Mouse (Mus musculus): Measurements from ENCODE around the gene Peli2. TPM values are rescaled to one million over a fixed set of nuclear protein-coding genes. Genes with fewer than 3 reads are reported as not detected.

The Peli2 gene
- polyA plus RNA-seq, 1 experiment, result 18.7 TPM

DNA sequence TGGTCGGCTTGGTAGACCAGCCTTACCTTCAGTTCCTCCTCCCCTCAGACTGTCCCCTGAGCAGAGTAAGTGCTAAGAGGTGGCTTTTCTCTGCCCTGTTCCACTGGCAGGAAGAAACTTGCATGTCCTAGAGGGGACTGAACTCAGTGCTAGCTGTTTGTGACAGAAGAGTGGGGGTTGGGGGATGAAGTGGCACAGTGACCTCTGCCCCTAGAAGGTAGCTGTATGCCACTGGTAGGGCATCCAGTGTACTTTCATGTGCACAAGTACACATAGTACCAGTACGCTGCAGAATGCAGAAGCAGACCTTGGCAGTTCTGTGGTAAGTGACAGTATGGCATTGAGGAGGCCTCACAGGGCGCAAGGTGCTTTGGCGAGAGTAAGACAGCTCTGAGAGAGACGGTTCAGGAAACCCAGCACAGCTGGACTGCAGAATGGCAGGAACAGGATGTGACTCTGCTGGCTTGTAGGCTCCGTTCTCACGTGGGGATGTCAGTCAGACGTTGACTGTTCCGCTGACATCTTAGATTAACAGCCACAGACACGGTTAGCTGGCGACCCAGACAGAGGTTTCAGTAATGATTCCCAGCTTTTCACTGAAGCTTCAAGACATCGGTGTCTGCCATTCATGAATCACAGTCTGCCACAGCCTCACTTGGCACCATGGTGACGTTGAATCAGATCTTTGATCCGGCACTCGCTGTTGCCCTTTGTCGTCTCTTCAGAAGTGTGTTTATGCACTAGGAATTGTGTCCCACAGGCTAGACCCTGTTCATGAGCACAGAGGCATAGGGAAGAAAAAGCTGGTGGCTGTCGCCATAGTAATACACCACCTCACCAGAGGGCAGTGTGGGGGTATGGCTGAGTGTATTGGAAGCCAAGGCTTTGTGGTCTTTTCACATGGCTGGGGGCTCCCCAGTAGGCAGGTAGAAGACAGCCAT lies 81.7 kb downstream of the Peli2 start:
- WGBS, result 47% methylated on average over 17 of the region's 17 CpGs
- no peak for DNase-seq
- TF ChIP-seq CTCF (IDR thresholded peaks at IDR 0.05; ENCODE audit: insufficient read depth, low read length), result no peak
- no peak for TF ChIP-seq POLR2A (IDR thresholded peaks at IDR 0.05; ENCODE audit: borderline replicate concordance, extremely low read depth, low read depth, low read length)
- Histone ChIP-seq H3K4me1 (ENCODE audit: control insufficient read depth, insufficient read depth, low read length) (peaks cover 8% of the 10 kb centered on the region), H3K4me3 (replicated peaks; ENCODE audit: extremely low read depth, low read depth, low read length) (no peak overlapping the region)

DNA sequence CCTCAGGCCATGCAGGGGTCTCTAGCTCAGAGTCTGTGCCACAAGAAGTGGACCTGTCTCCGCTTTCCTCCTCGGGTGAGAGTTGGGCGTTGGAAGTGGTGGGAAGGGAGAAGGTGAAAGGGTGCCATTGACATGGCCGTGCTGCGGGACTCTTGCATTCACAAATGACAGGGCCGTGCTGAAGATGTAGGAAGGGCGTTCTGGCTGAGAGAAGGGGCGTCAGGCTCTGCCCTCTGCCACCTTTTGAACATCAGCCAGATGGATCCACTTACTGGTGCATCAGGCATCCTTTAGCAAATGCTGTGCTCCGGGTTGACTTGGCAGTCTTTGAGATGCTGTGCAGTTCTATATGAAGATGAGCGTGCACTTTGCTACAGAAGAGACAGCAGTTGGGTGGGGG lies 84.4 kb downstream of the Peli2 start:
- 80% methylated on average over 10 of the region's 10 CpGs for WGBS
- Histone ChIP-seq H3K4me3 (replicated peaks; ENCODE audit: extremely low read depth, low read depth, low read length) (no peak overlapping the region), H3K4me1 (ENCODE audit: control insufficient read depth, insufficient read depth, low read length) (peaks cover 6% of the 10 kb centered on the region)
- TF ChIP-seq POLR2A (IDR thresholded peaks at IDR 0.05; ENCODE audit: borderline replicate concordance, extremely low read depth, low read depth, low read length), result no peak
- TF ChIP-seq CTCF (IDR thresholded peaks at IDR 0.05; ENCODE audit: insufficient read depth, low read length), result no peak
- no peak for DNase-seq

DNA sequence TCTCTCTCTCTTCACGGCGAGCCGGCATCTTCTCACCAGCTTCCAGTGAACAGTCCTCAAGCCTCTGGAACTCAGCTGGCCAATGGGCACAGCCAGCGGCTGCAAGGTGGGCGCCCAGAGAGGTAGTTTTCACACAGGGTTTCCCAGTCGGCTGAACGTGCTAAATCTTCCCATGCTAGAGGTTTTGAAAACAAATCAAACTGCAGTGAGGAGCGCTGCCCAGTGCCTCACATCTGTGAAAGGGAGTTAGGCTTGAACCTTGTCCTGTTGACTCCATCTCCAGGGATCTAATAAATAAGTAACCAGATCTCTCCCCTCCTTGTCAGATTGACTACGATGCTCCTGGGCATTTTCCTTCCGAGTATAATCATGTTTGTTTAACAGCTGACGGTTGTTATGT lies 85.0 kb downstream of the Peli2 start:
- no peak for TF ChIP-seq POLR2A (IDR thresholded peaks at IDR 0.05; ENCODE audit: borderline replicate concordance, extremely low read depth, low read depth, low read length)
- TF ChIP-seq CTCF (IDR thresholded peaks at IDR 0.05; ENCODE audit: insufficient read depth, low read length), result no peak
- H3K4me1 ChIP-seq (ENCODE audit: control insufficient read depth, insufficient read depth, low read length), result peaks cover 6% of the 10 kb centered on the region
- DNase-seq, result no peak
- no peak overlapping the region for H3K4me3 ChIP-seq (replicated peaks; ENCODE audit: extremely low read depth, low read depth, low read length)
- WGBS, result 67% methylated on average over 11 of the region's 11 CpGs

DNA sequence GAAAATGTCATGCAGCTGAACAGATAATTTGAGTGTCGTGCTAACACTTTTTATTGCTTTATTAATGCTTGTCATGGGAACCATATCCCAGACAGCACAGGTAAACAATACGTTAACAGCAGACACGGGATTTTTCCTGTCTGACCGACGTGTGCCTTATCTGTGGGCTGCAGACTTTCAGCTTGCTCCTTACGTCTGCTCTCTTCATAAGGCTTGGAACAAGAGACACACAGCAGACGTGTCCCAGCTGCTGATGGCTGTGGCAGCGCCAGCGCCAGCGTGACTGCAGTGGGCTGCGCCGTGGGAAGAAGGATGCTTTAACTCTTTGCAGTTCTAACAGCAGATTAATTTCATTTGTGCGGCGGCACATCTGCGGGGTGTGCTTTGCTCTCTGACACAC lies 86.5 kb downstream of the Peli2 start:
- 24% methylated on average over 15 of the region's 15 CpGs for WGBS
- Histone ChIP-seq H3K4me3 (replicated peaks; ENCODE audit: extremely low read depth, low read depth, low read length) (no peak overlapping the region), H3K4me1 (ENCODE audit: control insufficient read depth, insufficient read depth, low read length) (peaks cover 6% of the 10 kb centered on the region)
- TF ChIP-seq CTCF (IDR thresholded peaks at IDR 0.05; ENCODE audit: insufficient read depth, low read length) (no peak), POLR2A (IDR thresholded peaks at IDR 0.05; ENCODE audit: borderline replicate concordance, extremely low read depth, low read depth, low read length) (no peak)
- peak; percentile 28 for DNase-seq

DNA sequence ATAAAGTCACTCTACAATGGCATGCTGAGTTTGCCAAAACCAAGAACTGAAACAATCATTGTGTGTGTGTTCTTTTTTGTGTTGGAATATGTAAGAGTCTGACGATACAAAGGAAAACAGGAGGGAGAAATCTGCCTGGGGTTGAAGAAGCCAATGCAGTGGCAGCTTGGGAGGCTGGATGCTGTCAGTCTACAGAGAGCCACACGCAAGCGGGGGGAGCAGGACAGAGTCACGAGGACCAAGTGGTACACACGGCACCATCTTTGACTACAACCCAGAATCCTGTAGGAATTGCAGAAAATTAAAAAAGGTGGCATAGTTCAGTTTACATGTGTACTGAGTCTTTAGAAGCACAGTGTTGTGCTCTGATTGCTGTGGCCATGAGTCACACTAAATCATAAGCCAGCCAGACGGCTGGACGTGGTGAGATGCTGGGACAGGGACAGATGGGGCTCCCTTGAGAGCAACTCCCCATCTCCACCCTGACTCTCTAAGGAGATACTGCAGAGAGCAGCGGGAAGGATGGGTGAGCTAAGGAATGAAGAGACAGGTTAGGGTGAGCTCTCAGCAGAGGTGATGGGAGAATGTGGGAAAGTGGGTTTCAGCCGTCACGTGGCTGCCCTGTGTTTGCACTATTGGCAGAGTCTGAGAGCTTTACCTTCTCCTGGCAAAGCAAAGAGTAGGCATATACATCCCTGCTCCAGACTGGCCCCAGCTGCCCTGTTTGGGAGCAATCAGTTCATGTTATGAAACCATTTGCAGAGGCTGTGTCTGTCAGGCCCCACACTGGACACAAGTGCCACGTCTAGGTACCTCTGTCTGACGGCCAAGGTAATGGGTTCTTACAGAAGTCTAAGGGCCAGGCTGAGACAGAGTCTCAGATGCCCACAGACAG lies 87.4 kb downstream of the Peli2 start:
- TF ChIP-seq CTCF (IDR thresholded peaks at IDR 0.05; ENCODE audit: insufficient read depth, low read length) (no peak), POLR2A (IDR thresholded peaks at IDR 0.05; ENCODE audit: borderline replicate concordance, extremely low read depth, low read depth, low read length) (no peak)
- DNase-seq, result no peak
- Histone ChIP-seq H3K4me3 (replicated peaks; ENCODE audit: extremely low read depth, low read depth, low read length) (no peak overlapping the region), H3K4me1 (ENCODE audit: control insufficient read depth, insufficient read depth, low read length) (peaks cover 6% of the 10 kb centered on the region)
- WGBS, result 72% methylated on average over 12 of the region's 12 CpGs

DNA sequence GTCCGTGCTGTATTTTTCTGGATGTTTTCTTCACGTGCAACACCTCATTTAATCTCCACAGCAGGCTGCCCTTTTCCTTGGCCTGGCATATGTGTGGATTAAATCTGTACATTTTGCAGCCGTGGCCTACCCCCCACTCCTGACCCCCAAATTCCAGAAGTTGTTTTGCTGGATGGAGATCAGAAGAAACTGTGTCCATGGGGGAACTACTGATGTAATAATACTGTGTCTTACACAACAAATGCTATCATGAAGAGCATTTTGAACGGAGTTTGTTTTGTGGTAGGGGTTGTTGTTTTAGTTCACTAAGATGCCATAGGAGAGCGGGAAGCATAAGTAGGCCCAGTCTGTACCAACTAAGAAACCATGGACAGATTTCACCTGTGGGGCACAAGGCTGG lies 88.8 kb downstream of the Peli2 start:
- no peak overlapping the region for H3K4me3 ChIP-seq (replicated peaks; ENCODE audit: extremely low read depth, low read depth, low read length)
- 83% methylated on average over 5 of the region's 5 CpGs for WGBS
- DNase-seq, result no peak
- TF ChIP-seq CTCF (IDR thresholded peaks at IDR 0.05; ENCODE audit: insufficient read depth, low read length), result no peak
- TF ChIP-seq POLR2A (IDR thresholded peaks at IDR 0.05; ENCODE audit: borderline replicate concordance, extremely low read depth, low read depth, low read length), result no peak
- peaks cover 6% of the 10 kb centered on the region for H3K4me1 ChIP-seq (ENCODE audit: control insufficient read depth, insufficient read depth, low read length)

DNA sequence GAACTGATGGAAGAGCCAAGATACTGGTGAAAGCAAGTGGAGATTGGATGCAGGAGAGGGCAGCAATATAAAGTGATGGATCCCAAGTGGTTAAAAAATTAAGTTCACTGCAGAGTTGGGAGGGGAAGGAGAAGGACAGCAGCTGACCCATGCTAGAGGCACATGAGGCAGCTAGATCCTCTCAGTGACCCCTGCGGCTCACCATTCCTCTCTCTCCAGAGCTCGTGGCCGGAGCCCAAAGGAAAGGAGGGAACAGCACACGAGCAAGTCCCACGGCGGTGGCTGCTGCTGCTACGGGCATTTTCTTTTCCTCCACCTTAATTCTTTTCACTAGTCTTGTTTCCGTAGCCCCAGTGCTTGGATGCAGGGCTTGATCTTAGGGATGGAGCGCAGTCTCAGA lies 89.5 kb downstream of the Peli2 start:
- DNase-seq, result no peak
- Histone ChIP-seq H3K4me3 (replicated peaks; ENCODE audit: extremely low read depth, low read depth, low read length) (no peak overlapping the region), H3K4me1 (ENCODE audit: control insufficient read depth, insufficient read depth, low read length) (peaks cover 6% of the 10 kb centered on the region)
- WGBS, result 77% methylated on average over 9 of the region's 9 CpGs
- TF ChIP-seq POLR2A (IDR thresholded peaks at IDR 0.05; ENCODE audit: borderline replicate concordance, extremely low read depth, low read depth, low read length), result no peak
- TF ChIP-seq CTCF (IDR thresholded peaks at IDR 0.05; ENCODE audit: insufficient read depth, low read length), result no peak

DNA sequence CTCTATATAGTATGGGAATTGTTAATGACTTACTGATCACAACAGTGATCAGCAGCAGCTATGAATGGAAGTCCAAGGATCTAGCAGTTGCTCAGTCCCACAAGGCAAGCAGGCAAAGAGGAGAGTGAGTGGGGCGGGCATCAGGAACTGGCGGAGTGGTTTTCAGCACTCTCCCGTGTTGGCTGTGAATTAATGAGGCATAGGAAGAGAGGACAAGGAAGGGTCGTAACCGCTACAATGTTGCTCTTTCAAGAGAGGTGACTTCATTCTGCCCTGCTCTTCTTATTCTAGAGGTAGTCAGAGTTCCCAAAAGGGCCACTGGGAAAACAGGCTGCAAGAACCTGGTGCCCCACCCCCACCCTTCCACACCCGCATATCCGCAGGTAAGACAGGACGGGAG lies 90.9 kb downstream of the Peli2 start:
- 86% methylated on average over 8 of the region's 8 CpGs for WGBS
- TF ChIP-seq POLR2A (IDR thresholded peaks at IDR 0.05; ENCODE audit: borderline replicate concordance, extremely low read depth, low read depth, low read length) (no peak), CTCF (IDR thresholded peaks at IDR 0.05; ENCODE audit: insufficient read depth, low read length) (no peak)
- no peak for DNase-seq
- Histone ChIP-seq H3K4me3 (replicated peaks; ENCODE audit: extremely low read depth, low read depth, low read length) (no peak overlapping the region), H3K4me1 (ENCODE audit: control insufficient read depth, insufficient read depth, low read length) (peaks cover 6% of the 10 kb centered on the region)

DNA sequence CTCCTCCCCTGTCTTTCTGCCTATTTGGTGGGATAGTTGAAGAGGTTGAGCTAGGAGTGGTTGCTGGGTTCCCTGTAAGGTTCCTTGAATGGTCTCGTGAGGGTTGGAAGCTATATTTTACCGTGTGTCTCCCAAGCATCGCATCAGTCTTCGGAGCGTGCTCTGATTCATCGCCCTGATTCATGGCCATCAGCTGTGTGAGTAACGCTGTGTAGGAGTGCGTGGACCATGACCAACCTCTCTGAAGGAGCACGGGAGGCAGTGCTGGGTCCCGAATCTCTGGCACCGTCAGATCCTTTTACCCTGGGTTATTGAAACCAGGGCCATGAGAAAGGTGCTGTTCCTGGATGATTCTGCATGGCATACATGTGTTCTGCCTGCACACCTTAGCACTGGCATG lies 92.2 kb downstream of the Peli2 start:
- no peak for TF ChIP-seq CTCF (IDR thresholded peaks at IDR 0.05; ENCODE audit: insufficient read depth, low read length)
- TF ChIP-seq POLR2A (IDR thresholded peaks at IDR 0.05; ENCODE audit: borderline replicate concordance, extremely low read depth, low read depth, low read length), result no peak
- no peak for DNase-seq
- H3K4me3 ChIP-seq (replicated peaks; ENCODE audit: extremely low read depth, low read depth, low read length), result no peak overlapping the region
- WGBS, result 92% methylated on average over 11 of the region's 11 CpGs
- no peaks in the 10 kb centered on the region; the same call in 1 of the 2 replicates for H3K4me1 ChIP-seq (ENCODE audit: control insufficient read depth, insufficient read depth, low read length)
